Mouse (Mus musculus) heart, postnatal 36 days (tissue): ENCODE data around the gene Tmem260. TPM values are rescaled to one million over a fixed set of nuclear protein-coding genes. Genes with fewer than 3 reads are reported as not detected.

Source experiments
- DNase-seq, 2 experiments: peaks; one replicate each; pipeline ENCODE4 v3.0.0; 2021 to 2022
- intact Hi-C: fragments of 180-260 bp; cut with DNase I; formaldehyde crosslinking; loops from one replicate; pipeline ENCODE4 v1.15.1; 2025
- total RNA-seq, 2 experiments: library from RNA; stranded (reverse); gene quantifications; 2 replicates each; pipeline ENCODE4 v1.2.3; 2021

The Tmem260 gene
- total RNA-seq, result 1 to 10 TPM; 9.0 to 9.4 TPM

- intact Hi-C loops, result loop anchor here (5.0 kb wide), 4 partner anchors 46 to 726 kb away; partner anchors contain the start of genes Ap5m1, Exoc5 and Naa30
- DNase-seq, result peak; percentile 96 to 97
Measured at GRCm38 (mm10) chr14:48445984-48446683, at the start of gene Tmem260. Gene Tmem260, plus strand, starts transcription at chr14:48446124.

- DNase-seq, result peak in 1 of 2 experiments; percentile 17
Measured at GRCm38 (mm10) chr14:48406086-48406485, 39.8 kb upstream of the Tmem260 start.

GRCm38 (mm10) chr14:48417064-48417463, 28.9 kb upstream of the Tmem260 start:
- no peak for DNase-seq
- intact Hi-C loops, result no loop called here

More at GRCm38 (mm10) chr14:48406086-48406485, 39.8 kb upstream of the Tmem260 start:
- intact Hi-C loops, result no loop called here

- DNase-seq, result no peak
- intact Hi-C loops, result no loop called here
Measured at GRCm38 (mm10) chr14:48418264-48418663, 27.7 kb upstream of the Tmem260 start.

- intact Hi-C loops, result no loop called here
- no peak for DNase-seq
Measured at GRCm38 (mm10) chr14:48418672-48419071, 27.3 kb upstream of the Tmem260 start.

- no peak for DNase-seq
- intact Hi-C loops, result no loop called here
Measured at GRCm38 (mm10) chr14:48421476-48421875, 24.4 kb upstream of the Tmem260 start.

- intact Hi-C loops, result no loop called here
- peak; percentile 10 to 27 for DNase-seq
Measured at GRCm38 (mm10) chr14:48421996-48422395, 23.9 kb upstream of the Tmem260 start.

- intact Hi-C loops, result no loop called here
- DNase-seq, result no peak
Measured at GRCm38 (mm10) chr14:48422436-48422835, 23.5 kb upstream of the Tmem260 start.

GRCm38 (mm10) chr14:48422901-48423300, 23.0 kb upstream of the Tmem260 start:
- DNase-seq, result no peak
- intact Hi-C loops, result no loop called here

- intact Hi-C loops, result no loop called here
- no peak for DNase-seq
Measured at GRCm38 (mm10) chr14:48431978-48432377, 13.9 kb upstream of the Tmem260 start.

GRCm38 (mm10) chr14:48443796-48444195, 2.1 kb upstream of the Tmem260 start:
- intact Hi-C loops, result loop anchor here (5.0 kb wide), 1 partner anchor 71 kb away; no protein-coding TSS in a partner anchor
- no peak for DNase-seq

GRCm38 (mm10) chr14:48451966-48452407, 6.1 kb downstream of the Tmem260 start:
- intact Hi-C loops, result loop anchor here (10.0 kb wide), 1 partner anchor 787 kb away; no protein-coding TSS in a partner anchor
- DNase-seq, result no peak

- no peak for DNase-seq
- intact Hi-C loops, result loop anchor here (10.0 kb wide), 1 partner anchor 789 kb away; no protein-coding TSS in a partner anchor
Measured at GRCm38 (mm10) chr14:48453411-48453810, 7.5 kb downstream of the Tmem260 start.

GRCm38 (mm10) chr14:48456305-48457092, 10.6 kb downstream of the Tmem260 start:
- intact Hi-C loops, result loop anchor here (10.0 kb wide), 1 partner anchor 792 kb away; no protein-coding TSS in a partner anchor
- no peak for DNase-seq

GRCm38 (mm10) chr14:48457288-48457938, 11.5 kb downstream of the Tmem260 start:
- no peak for DNase-seq
- intact Hi-C loops, result loop anchor here (10.0 kb wide), 1 partner anchor 793 kb away; no protein-coding TSS in a partner anchor

GRCm38 (mm10) chr14:48458901-48459300, 13.0 kb downstream of the Tmem260 start:
- peak; percentile 12 to 15 for DNase-seq
- intact Hi-C loops, result loop anchor here (10.0 kb wide), 1 partner anchor 794 kb away; no protein-coding TSS in a partner anchor

GRCm38 (mm10) chr14:48468339-48468738, 22.4 kb downstream of the Tmem260 start:
- intact Hi-C loops, result no loop called here
- no peak for DNase-seq

GRCm38 (mm10) chr14:48470742-48471487, 25.0 kb downstream of the Tmem260 start:
- intact Hi-C loops, result no loop called here
- no peak for DNase-seq

- no peak for DNase-seq
- intact Hi-C loops, result no loop called here
Measured at GRCm38 (mm10) chr14:48472179-48472578, 26.3 kb downstream of the Tmem260 start.

GRCm38 (mm10) chr14:48475370-48475769, 29.4 kb downstream of the Tmem260 start:
- no peak for DNase-seq
- intact Hi-C loops, result no loop called here
